Mouse (Mus musculus): ENCODE data around the gene Gm49601.

The Gm49601 gene

DNA sequence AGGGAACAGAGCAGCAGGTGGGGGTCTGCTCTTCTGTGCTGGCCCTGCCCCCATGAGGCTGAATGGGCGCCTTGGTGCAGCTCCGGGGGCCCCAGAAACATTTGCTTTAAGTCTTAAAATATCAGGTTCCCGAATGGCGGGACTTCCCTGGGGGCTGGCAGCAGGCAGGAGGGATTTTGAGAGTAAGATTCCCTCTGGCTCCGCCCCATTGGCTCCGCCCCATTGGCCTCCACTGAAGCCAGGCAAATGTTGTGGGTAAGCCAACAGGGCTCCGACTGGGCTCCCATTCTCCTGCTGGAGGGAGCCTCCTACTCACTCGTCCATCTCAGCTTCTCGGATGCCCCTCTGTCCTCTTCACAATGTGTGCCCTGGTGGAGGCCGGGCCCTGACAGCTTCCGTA, 18.0 kb downstream of the Gm49601 start:
- no peak for DNase-seq (ENCODE audit: low read depth, low spot score)

DNA sequence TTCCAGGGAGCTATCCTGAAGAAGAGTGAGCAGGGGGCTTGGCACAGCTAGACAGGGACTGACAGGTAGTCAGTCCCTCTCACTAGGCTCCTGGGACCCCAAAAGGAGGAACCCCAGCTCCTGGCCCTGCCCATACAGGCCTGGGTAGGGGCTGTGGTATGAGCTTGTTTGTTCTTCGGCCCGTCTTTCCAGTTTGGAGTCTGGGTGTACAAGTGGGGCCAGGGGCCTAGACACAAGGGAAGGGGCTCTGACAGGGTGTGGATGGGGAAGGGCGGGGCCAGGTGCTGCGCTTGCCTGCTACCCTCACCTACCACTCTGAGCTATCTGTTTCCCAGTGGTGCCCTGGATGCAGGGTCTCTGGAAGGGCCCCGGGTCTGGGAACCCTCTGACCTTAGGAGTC, 20.5 kb downstream of the Gm49601 start:
- no peak for DNase-seq (ENCODE audit: low read depth, low spot score)

DNA sequence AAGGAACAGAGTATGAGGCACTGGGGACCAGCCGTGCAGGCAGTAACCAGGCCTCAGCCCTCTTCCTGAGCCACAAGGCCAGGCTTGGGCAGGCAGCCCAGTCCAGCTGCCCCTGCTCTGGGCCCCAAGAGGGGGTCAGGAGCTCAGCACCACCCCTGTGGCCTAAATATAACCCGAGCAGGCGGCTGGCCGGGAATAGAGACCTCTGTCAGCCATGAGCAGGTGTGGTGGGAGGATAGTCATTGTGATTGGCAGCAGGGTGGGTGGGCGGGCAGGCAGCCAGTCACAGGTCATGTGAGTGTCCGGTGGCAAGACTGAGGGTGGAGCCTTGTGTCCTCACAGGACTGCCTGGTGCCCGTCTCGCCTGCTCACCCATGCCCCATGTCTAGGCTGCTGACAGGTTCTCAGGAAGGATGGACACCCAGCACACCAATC, 21.9 kb downstream of the Gm49601 start:
- no peak for DNase-seq (ENCODE audit: low read depth, low spot score)

DNA sequence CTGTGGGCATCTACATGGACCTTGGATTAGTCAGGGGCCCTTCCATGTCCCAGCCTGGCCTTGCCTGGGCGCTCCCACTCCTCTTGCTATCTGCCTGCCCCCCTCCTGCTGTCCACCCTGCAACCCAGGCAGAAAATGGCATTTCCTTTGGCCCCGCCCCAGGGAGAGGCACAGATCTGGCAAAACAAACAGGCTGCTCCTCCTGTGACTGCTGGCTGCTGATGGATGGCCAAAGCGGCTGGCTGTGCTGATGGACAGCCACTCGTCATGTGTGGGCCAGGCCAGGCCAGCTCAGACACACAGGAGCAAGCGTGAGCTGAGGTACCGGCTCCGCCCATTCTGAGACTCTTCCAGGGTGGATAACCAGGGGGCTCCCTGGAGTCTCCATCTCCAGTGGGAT, 24.8 kb downstream of the Gm49601 start:
- no peak for DNase-seq (ENCODE audit: low read depth, low spot score)

DNA sequence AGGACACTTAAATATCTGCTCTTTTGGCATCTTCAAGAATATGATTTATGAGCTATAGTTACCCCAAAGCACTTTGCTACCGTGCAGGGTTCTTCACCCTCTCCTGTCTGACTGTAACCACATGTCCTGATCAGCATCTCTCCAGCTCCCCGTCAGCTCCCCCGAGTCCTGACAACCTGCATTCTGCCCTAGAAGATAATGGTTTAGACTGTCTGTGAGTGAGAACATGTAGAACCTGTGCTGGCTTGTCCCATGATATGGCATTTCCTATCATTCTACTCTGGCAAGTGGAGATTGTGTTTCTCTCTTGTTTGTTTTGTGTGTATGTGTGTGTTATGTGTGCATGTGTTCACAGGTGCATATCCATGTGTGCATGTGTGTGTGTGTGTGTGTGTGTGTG, 28.2 kb downstream of the Gm49601 start:
- DNase-seq (ENCODE audit: low read depth, low spot score) = no peak

DNA sequence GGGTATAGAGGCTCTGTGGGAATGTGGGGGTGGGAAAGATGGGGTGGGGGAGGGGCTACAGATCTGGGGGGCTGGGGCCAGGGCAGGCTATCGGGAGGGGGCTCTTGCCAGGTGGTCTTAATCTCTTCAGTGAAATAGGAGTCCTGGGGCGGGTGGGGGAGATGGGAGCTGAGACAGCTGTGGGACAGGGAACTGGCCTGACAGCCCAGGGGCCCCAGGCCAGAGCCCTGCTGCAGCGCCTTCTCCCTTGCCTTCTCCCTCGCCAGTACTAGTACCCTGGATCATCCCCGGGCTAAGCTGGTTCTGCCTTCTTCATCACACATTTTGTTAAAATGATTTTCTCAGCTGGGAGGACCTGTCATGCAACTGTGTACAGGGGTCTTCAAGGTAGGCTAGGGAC, 30.0 kb downstream of the Gm49601 start:
- DNase-seq (ENCODE audit: low read depth, low spot score) = no peak

DNA sequence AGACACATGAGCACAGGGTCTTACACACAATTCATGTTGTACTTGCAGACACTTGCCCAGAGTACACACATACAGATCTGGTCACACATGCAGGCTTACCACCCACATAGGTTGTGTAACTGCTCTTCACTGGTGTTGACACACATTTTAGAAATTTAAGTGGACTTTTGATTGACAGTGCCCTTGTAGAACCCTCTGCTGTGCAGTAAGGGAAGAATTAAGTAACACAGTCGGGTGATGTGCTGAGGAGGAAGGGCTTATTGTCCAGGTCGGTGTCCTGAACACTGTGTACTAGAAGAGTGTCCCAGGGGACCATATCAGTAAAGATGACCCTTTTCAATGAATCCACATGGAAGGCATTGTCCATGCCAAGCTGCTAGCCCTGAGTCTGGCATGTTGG, 32.3 kb downstream of the Gm49601 start:
- no peak for DNase-seq (ENCODE audit: low read depth, low spot score)

DNA sequence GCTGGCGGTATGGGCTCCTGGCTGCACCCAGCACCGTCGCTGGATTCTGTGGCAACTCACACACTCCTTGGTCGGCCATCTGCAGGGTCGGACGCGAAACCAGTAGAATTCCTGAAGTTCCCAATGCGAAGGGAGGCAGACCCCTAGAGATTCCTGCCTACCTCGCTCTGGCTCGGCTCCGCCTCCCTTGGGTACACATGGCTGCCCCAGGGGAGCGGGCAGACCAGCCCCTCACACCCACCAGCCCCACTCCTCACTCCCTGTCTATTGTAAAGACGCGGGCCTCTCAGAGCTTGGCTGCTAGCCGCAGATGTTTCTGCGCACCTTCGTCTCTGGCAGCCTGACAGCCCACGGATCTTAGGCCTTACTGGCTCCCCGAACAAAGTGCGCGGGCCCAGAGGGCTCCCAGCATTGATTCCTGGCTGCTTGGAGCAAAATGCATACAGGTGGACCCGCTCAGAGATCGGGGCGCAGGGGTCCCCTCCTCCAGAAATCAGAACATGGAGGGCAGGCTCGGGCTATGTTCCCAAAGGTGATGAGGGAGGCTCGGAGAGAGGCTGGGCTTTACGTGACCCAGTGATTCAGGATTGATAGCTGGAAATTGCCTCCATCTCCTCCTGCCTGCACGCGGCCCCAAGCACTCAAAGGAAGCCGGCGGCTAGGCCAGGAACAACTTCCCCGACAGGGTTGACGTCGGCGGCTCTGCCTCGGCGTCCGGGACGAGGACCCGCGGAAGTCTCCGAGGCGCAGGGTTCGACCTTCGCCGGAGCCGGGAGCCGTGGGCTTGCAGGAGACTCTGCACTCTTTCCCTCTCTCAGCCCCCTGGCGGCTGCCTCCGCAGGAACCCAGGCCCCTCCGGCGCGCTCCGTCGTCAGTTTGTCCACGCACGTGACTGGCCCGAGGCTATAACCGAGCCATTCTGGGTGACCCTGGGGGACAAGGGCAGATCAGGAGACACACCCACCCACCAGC, 34.9 kb downstream of the Gm49601 start:
- DNase-seq (ENCODE audit: low read depth, low spot score) = no peak

DNA sequence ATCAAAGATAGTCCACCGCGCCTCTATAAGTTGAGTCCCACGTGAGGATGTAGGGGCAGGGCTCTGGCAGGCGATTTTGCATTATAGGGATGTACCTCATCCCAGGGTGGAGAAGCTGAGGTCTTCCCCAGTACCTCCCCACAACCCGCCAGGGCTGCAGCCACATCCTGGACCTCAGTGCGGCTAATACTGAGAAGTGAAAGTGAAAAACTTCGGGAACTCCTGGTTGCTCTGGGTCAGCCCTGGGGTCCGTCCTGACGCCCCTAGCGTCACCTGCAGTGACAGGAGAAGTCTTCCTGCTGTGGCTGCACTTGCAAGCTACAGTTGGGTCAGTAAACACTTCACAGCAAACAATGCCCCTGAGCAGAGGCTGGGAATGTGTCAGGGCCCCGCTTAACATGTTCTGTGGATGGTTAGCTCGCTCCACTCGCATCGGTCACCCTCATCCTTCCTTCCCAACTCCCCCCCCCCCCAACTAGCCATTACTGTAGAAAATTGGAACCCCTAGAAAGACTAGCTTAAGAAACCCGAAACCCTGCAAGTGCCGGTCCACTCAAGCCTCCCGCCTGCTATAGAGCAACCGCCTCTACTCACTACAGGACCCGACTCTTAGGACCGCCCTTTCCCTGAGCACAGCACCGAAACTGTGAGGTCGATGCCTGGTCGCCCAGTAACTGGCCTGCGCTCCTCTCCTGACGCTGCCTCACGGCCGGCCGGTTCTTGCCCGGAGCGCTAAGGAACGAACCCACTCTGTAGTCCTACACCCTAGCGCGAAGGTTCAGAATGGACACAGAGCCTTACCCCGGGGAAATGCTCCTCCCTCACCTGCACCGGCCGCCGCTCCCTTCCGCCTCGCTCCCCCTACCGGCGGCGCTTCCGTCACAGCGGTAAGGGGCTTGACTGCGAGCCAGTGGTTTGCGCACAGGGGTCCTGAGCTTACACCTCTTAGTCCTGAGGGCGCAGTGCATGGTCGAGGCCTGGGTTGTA, 36.1 kb downstream of the Gm49601 start, which contains the start of gene Tbx1:
TSS of gene Tbx1 (minus strand) at position 868 of the 987 bp plus-strand sequence.
- no peak for DNase-seq (ENCODE audit: low read depth, low spot score)

DNA sequence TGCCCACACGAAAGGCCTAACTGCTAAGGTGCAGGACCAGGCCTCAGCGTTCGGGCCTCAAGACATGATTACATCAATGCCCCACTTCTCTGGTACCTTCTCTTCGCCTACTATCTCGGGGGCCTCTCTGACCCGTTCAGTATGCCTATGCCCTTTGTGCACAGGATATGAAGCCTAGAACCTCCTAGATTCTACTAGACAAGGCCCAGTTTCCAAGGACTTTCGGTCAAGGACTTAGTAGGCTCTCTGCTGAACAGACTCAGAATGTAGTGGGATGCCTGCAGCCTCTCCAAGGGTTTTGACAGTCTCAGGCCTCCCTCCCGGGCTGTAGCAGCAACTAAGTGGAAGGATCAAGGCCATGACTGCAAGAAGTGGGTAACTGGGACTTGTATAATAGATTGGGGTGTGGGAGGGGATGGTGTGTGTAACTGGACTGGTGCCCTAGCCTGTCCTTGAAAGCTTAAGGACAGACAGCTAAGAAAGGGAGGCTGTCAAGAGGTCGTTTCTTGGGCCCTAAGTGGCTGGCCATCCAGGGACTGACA, 37.1 kb downstream of the Gm49601 start:
- DNase-seq (ENCODE audit: low read depth, low spot score) = no peak

DNA sequence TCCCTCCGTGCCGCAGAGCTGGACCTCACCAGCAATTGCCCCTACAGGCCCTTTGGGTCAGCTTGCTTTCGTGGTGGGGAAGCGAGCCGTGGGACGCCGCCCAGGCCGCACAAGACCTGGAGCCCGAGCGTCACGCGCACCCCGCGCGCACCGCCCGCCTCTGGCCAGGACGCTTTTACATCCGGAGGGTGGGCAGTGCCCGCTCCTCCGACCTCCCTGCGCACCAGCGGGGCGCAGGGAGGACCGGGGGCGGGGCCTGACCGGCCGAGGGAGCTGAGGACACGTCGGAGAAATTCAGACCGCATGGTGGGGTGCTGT, 37.5 kb downstream of the Gm49601 start:
- no peak for DNase-seq (ENCODE audit: low read depth, low spot score)

DNA sequence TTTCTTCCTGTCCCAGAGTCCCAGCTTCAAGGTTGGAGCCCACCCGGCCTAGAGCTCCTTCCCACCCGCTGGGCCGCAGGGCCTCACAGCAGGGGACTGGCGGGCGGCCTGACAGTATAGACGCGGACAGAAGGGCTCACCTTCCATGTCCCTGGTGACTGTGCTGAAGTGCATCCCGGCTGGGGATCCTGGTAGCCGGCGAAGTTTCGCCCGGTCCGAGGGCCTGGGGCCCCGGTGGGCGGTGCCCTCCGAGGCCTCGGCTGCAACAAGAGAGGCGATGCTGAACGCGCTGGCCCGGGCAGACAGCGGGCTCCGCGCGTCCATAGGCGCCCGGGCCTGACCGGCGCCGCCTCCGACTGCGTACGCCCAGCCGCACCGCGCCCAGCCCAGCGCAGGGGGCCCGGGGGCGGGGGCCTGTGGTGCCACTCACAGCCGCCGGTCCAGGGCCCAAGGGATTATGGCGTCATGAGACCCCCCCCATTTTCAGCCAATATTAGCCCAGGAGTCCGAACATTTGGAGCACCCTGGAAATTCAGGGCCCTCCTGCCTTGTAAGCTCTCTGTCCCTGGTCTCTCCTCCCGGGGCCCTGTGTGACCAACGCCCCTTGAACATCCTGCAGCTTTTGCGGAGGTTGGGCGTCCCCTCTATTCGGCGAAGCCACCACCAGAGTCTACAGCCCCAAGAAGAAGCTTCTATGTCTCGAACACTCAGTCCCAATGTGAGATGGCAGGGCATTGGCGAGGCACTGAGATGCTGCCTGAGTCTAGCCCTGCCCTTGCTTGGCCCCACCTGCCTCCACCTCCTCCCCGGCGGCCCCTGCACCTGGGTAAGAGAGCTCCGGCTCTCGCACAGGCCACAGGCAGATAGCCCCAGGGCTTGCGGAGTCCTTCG, 38.1 kb downstream of the Gm49601 start:
- DNase-seq (ENCODE audit: low read depth, low spot score) = no peak

DNA sequence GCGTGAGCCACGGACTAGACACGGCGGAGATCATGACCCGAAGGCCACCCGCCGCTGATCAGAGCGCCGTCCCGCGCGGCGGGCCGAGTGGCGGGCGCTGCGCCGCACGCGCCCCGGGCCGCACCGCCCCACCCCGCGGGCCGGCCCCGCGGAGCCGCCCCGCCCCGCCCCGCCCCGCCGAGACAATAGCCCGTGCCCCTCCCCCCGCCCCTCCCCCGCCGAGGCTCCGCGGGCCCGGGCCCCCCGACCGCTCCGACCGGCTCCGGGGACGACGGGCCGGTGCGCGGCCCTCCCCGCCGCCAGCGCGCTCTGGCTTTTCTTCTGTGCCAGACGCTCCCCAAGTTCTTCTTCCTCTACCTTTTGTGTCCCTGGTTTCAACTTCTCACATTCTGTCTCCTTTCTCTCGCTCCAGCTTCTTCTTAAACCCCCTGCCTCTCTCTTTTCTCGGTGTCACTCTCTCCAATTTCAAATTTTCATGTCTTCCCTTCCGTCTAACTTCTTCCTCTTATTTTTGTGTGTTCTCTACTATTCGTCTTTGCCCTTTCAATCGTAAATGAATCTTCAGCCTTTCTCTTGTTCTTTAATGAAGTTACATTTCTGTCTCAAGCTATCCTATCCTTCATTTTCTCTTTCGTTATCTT, 39.2 kb downstream of the Gm49601 start:
- DNase-seq (ENCODE audit: low read depth, low spot score) = no peak

DNA sequence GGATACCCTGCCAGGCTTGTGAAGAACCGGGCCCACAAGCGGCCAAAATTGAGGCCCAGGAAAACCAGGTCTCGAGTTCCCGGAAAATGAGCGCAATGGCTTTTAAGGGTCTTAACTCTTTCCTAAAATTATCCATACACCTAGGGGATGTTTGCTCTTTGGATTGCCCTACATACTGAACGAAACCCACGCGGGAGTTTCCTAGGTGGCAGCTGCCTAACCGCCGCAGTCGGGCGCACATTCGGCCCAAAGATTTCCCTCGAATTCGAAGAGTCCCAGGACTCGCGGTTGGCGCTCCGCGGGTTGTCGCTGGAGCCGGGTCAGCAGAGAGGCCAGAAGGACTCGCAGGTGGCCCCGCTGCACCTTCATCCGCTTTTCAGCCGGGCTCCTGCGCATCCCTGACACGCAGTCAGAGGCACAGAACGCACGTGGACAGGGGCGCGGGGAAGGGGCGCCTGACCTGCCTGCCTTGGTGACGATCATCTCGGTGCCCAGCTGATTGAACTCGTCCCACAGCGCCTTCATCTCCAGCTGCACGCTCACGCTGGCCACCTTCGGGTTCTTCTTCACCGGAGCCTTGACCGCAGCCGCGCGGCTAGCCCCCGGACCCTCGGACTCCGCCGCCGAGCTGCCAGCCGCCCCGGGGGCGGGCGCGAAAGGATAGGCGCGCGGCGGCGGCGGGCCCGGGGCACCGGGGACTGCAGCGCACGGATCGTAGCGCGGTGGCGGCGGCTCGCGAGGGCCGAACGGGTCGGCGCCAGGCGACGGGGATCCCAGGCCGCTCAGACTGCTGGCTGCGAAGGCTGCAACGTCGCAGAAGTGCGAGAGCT, 39.9 kb downstream of the Gm49601 start:
- no peak for DNase-seq (ENCODE audit: low read depth, low spot score)

DNA sequence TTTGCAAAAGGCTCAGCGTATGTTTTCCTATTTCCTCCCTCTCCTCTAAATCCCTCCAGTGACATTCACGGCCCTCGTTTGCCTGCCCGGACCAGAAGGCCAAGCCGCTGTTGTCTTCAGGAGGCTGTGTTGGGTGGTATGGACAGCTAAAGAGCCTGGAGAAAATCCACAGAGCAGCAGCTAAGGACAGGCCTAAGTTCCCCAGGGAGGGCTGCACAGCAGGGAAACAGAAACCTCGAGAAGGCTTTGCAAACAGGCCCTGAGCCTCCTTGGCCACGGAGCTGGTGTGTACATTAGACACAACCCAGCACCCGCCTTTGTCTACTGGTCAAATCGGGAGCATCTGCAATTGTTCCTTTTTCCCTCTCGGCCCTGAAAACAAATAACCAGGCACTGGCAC, 40.6 kb downstream of the Gm49601 start:
- DNase-seq (ENCODE audit: low read depth, low spot score) = no peak

DNA sequence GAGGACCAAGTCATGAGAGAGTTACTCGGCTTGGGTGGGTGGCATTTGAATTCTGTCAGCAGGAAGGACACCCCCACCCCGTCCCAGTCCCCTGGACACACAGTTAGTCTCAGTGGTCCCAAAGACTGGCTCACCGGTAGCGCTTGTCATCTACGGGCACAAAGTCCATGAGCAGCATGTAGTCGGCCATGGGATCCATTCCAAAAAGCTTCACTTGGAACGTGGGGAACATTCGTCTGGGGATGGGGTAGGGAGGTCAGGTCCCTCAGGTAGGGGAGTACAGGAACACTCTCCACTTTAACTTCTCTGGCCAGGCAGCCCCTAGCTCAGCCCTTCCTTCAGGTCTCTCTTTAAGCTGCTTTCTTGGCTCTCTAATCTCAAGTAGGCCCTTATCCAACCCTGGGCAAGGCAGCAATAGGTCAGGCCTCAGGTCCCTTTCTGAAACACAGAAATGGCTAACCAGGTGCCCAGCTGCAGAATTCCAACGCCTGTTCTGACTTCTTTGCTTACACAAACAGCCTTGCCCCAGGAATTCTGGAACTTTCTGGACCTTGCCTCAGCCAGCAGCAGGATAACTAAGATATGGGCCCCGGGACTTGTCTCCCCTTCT, 41.2 kb downstream of the Gm49601 start:
- DNase-seq (ENCODE audit: low read depth, low spot score) = no peak

DNA sequence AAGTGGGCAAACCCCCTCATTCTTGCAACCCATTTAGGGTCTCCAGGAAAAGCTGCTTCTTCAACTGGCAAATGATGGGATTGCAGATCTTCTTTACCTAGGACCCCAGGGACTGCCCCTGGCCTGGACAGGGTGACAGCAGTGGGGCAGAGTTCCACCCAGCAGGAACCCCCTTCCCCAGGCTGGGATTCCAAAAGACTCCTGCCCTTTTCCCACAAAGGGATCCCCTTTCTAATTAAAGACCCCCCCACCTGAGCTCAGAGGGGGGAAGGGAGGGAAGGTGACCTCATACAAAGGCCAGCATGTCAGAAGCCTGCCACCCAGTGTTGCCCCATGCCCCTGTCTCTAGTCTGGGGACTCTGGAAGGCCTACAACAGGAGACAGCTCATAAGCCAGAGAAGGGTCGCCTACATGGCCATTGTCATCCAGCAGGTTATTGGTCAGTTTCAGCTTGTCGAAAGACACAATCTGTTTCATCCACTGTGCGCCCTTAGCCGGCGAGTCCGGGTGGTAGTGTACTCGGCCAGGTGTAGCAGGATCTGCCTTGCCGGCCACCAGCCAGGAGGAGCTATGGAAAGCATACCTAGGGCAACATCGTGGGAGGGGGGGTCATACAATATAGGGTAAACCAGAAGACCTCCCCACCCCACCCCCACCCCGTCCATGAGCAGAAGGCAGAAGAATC, 42.4 kb downstream of the Gm49601 start:
- DNase-seq (ENCODE audit: low read depth, low spot score) = no peak

DNA sequence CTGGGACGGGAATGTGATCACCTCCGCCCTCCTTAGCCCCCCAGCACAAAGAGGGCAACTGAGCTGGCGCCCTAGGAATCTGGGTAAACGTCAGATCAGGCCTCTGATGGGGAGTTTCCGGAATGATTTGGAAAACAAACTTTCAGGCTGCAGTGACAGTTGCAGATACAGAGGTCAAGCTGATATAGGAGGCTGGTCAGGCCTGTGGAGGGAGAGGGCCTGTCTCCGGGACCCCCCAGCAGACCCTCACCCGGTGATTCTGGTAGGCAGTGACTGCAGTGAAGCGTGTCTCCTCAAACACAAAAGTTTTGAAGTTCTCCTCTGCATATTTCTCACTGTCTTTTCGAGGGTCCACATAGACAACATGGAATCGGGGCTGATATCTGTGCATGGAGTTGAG, 43.1 kb downstream of the Gm49601 start:
- no peak for DNase-seq (ENCODE audit: low read depth, low spot score)
